8 mouse cellular contexts compared by ENCODE assay signal in the genomic region with DNA sequence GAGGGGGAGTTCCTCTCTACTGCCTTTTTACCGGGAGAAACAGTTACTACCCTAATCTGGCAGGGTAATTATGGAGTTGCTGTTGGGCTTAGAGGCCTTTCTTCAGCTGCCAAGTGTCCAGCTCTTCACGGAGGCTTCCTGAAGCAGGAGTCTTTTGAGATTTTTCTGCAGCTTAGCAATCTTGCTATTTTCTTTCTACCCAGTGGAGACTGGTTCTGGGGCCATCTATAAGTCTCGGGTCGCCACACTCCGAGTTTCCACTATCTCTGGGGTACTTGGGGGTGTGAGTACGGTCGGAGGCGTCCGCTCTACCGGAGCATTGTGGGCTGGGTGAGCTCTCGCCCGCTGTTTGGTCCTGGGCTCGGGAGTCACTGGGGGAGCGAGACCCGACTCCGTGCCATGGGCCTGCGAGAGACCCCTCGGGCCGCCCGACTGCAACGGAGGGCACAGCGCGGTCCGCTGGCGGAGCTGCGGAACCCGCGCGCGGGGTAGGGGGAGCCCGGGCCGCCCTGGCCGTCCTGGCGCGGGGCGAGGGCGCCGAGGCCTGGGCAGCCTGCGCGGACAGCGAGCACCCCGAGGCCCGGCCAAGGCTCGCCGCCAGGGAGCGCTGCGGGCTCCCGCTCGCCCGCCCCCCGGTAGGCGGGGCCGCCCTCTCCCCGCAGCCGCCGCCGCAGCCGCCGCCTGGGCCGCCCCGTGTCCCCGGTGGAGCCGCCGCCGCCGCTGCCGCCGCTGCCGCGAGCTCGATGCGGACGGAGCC. TPM values are rescaled to one million over a fixed set of nuclear protein-coding genes. Genes with fewer than 3 reads are reported as not detected.
DNase-seq lines count a peak whose midpoint lies in the region; ATAC-seq and TF ChIP-seq lines count a peak whose summit lies in the region.

A gene (plus strand): TSS at position 661 of the 757 bp plus-strand sequence.

- H3K36me3 ChIP-seq in heart, embryonic 15.5 days, result peaks cover 31% of the 10 kb centered on the region
- H3K36me3 ChIP-seq in liver, embryonic 15.5 days (replicated peaks), result peaks cover 22% of the 10 kb centered on the region
- peaks cover 34% of the 10 kb centered on the region for H3K36me3 ChIP-seq in neural tube, embryonic 13.5 days
- no peaks in the 10 kb centered on the region for H3K36me3 ChIP-seq in testis, adult 2 months (ENCODE audit: control insufficient read depth, insufficient read depth, low read length)

- peak; percentile 24; the same call in 1 of the 2 replicates for TF ChIP-seq CTCF in testis, adult 2 months (IDR thresholded peaks at IDR 0.05; ENCODE audit: control insufficient read depth, insufficient read depth, insufficient replicate concordance, low read depth, low read length)

- peak within 1 kb of the TSS; percentile 96 for H3K27ac ChIP-seq in heart, embryonic 15.5 days
- H3K27ac ChIP-seq in liver, embryonic 15.5 days (replicated peaks), result peak within 1 kb of the TSS; percentile 85
- peak within 1 kb of the TSS; percentile 98 for H3K27ac ChIP-seq in neural tube, embryonic 13.5 days (replicated peaks)
- H3K27ac ChIP-seq in testis, adult 2 months (ENCODE audit: control insufficient read depth, insufficient read depth, low read depth, low read length), result peak within 1 kb of the TSS; percentile 81

- peak within 1 kb of the TSS; percentile 98 for H3K9ac ChIP-seq in heart, embryonic 15.5 days
- peak within 1 kb of the TSS; percentile 92 for H3K9ac ChIP-seq in liver, embryonic 15.5 days
- H3K9ac ChIP-seq in neural tube, embryonic 13.5 days, result peak within 1 kb of the TSS; percentile 100

- TF ChIP-seq POLR2A in testis, adult 2 months (IDR thresholded peaks at IDR 0.05; ENCODE audit: control insufficient read depth, low read depth, low read length), result peak; percentile 60; the same call in 1 of the 2 replicates

- DNase-seq in CD8-positive naive resting alpha-beta T cell, adult 2 months (ENCODE audit: low read depth in 2 of 2, low spot score in 2 of 2), result peak; percentile 76 to 80
- DNase-seq in c-Kit-negative CD71-positive TER-119-positive erythroid progenitor cells, embryonic 14.5 days (ENCODE audit: low read depth, low spot score), result peak; percentile 75
- DNase-seq in fibroblast of lung, adult 2 months (ENCODE audit: low read depth), result peak; percentile 29
- DNase-seq in kidney, postnatal 14 days, result peak; percentile 94

- peak within 1 kb of the TSS; percentile 85 for H3K4me3 ChIP-seq in heart, embryonic 15.5 days
- H3K4me3 ChIP-seq in liver, embryonic 15.5 days (replicated peaks), result peak within 1 kb of the TSS; percentile 87
- H3K4me3 ChIP-seq in neural tube, embryonic 13.5 days, result peak within 1 kb of the TSS; percentile 96
- peak within 1 kb of the TSS; percentile 83 for H3K4me3 ChIP-seq in testis, adult 2 months (ENCODE audit: control insufficient read depth, low read depth, low read length)

- no peaks in the 10 kb centered on the region for H3K9me3 ChIP-seq in heart, embryonic 15.5 days (replicated peaks)
- H3K9me3 ChIP-seq in liver, embryonic 15.5 days (replicated peaks), result no peaks in the 10 kb centered on the region
- H3K9me3 ChIP-seq in neural tube, embryonic 13.5 days, result no peaks in the 10 kb centered on the region

- no peaks in the 10 kb centered on the region for H3K27me3 ChIP-seq in heart, embryonic 15.5 days
- H3K27me3 ChIP-seq in liver, embryonic 15.5 days, result no peaks in the 10 kb centered on the region
- H3K27me3 ChIP-seq in neural tube, embryonic 13.5 days, result no peaks in the 10 kb centered on the region
- no peaks in the 10 kb centered on the region for H3K27me3 ChIP-seq in testis, adult 2 months (ENCODE audit: control insufficient read depth, insufficient read depth, low read length)

- 0% methylated on average over 59 of the region's 73 CpGs for WGBS in heart, embryonic 15.5 days
- 1% methylated on average over 61 of the region's 73 CpGs for WGBS in liver, embryonic 15.5 days (ENCODE audit: insufficient replicate concordance)
- WGBS in neural tube, embryonic 13.5 days, result under 1% methylated on average over 64 of the region's 73 CpGs

- H3K4me2 ChIP-seq in heart, embryonic 15.5 days, result peak within 1 kb of the TSS; percentile 90
- H3K4me2 ChIP-seq in liver, embryonic 15.5 days, result peak within 1 kb of the TSS; percentile 98
- H3K4me2 ChIP-seq in neural tube, embryonic 13.5 days, result peak within 1 kb of the TSS; percentile 79

- H3K4me1 ChIP-seq in heart, embryonic 15.5 days (replicated peaks), result peaks cover 32% of the 10 kb centered on the region
- H3K4me1 ChIP-seq in liver, embryonic 15.5 days (replicated peaks), result peaks cover 52% of the 10 kb centered on the region
- H3K4me1 ChIP-seq in neural tube, embryonic 13.5 days (replicated peaks), result peaks cover 27% of the 10 kb centered on the region
- H3K4me1 ChIP-seq in testis, adult 2 months (ENCODE audit: control insufficient read depth, insufficient read depth, low read length), result peaks cover 13% of the 10 kb centered on the region

- ATAC-seq in heart, embryonic 15.5 days (replicated peaks; ENCODE audit: insufficient number of reproducible peaks, insufficient read depth, low FRiP score, low read depth), result peak; percentile 92
- peak; percentile 93 for ATAC-seq in liver, embryonic 15.5 days (ENCODE audit: insufficient read depth)
- ATAC-seq in neural tube, embryonic 13.5 days (ENCODE audit: low read depth), result peak; percentile 92

RNA-seq across cellular contexts. Expression of the gene that starts here (rescaled TPM):
- 6.8 and 11.8 TPM in 2 replicates for polyA plus RNA-seq in heart, embryonic 15.5 days (2015; fragmentation: Nextera tagmentation; extraction: Ambion mirVana)
- 4.9 and 5.6 TPM in 2 replicates for polyA plus RNA-seq in liver, embryonic 15.5 days (2015; fragmentation: Nextera tagmentation; extraction: Ambion mirVana)
- 9.5 and 12.1 TPM in 2 replicates for polyA plus RNA-seq in neural tube, embryonic 13.5 days (2015; fragmentation: Nextera tagmentation; extraction: Ambion mirVana)
- 6.8 and 7.0 TPM in 2 replicates for polyA plus RNA-seq in testis, adult 2 months (2012; rRNA removed)

Comparison
In these comparisons a context has a peak if more than half of its experiments do, and no peak if none do; other contexts are left out.
1. Peak in every context shown above with its lines: DNase-seq, ATAC-seq, H3K4me3 ChIP-seq and H3K27ac ChIP-seq.
2. DNase-seq: peak in every context shown above with its lines; median percentile 94 in kidney, postnatal 14 days; 78 in CD8-positive naive resting alpha-beta T cell, adult 2 months; 75 in c-Kit-negative CD71-positive TER-119-positive erythroid progenitor cells, embryonic 14.5 days; 29 in fibroblast of lung, adult 2 months.